In the genomic region with DNA sequence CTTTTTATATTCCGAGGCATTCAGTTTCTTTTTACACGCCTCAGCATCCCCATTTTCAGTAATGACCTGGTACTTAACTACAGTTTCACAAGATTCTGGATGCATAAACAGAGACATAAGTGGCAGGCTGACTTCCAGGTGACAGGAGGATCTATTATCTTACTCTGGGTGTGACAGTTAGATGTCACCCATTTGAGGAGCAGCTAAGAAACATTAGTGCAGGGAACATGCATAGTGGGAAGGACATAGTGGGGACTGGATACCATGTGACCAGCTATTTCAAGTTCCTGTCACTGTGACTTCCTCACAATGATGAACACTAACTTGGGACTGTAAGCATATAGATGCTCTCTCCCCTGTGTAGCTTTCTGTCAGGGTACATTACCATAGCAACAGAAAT, we compare ENCODE assay signal across 14 mouse cellular contexts.
"Had no signal": no experiment of that assay in that cellular context is flagged by ENCODE, and none has a peak within 500 bp of the region (broad histone marks: within the 10 kb centered on the region; RNA-seq: fewer than 3 reads in every experiment).

No protein-coding gene starts in this region.

- H3K4me1 ChIP-seq: megakaryocyte, embryonic 14.5 days; midbrain, embryonic 13.5 days; neural tube, embryonic 12.5 days; stomach, embryonic 15.5 days had no signal

- ATAC-seq: midbrain, embryonic 13.5 days had no signal

- H3K27ac ChIP-seq: macrophage; midbrain, embryonic 13.5 days; neural tube, embryonic 12.5 days; stomach, embryonic 15.5 days; stomach, postnatal 0 days had no signal

- H3K9ac ChIP-seq: lung, embryonic 14.5 days; midbrain, embryonic 13.5 days; neural tube, embryonic 12.5 days; stomach, embryonic 15.5 days had no signal

- DNase-seq: lung, adult 18-20 months; lung, embryonic 14.5 days; lung, postnatal 10 days; lung, postnatal 36 days; right cerebral cortex, postnatal 14 days; thymus, postnatal 14 days; thymus, postnatal 36 days had no signal

- H3K9me3 ChIP-seq: midbrain, embryonic 13.5 days; neural tube, embryonic 12.5 days; stomach, embryonic 15.5 days had no signal

- H3K36me3 ChIP-seq: midbrain, embryonic 13.5 days; neural tube, embryonic 12.5 days; stomach, embryonic 15.5 days had no signal

- H3K4me2 ChIP-seq: lung, embryonic 14.5 days; midbrain, embryonic 11.5 days; midbrain, embryonic 13.5 days; neural tube, embryonic 12.5 days; stomach, embryonic 15.5 days had no signal

- H3K4me3 ChIP-seq: midbrain, embryonic 13.5 days; neural tube, embryonic 12.5 days; stomach, embryonic 15.5 days had no signal

- H3K27me3 ChIP-seq: megakaryocyte, embryonic 14.5 days; midbrain, embryonic 13.5 days; neural tube, embryonic 12.5 days; stomach, embryonic 15.5 days had no signal
